In the genomic region with DNA sequence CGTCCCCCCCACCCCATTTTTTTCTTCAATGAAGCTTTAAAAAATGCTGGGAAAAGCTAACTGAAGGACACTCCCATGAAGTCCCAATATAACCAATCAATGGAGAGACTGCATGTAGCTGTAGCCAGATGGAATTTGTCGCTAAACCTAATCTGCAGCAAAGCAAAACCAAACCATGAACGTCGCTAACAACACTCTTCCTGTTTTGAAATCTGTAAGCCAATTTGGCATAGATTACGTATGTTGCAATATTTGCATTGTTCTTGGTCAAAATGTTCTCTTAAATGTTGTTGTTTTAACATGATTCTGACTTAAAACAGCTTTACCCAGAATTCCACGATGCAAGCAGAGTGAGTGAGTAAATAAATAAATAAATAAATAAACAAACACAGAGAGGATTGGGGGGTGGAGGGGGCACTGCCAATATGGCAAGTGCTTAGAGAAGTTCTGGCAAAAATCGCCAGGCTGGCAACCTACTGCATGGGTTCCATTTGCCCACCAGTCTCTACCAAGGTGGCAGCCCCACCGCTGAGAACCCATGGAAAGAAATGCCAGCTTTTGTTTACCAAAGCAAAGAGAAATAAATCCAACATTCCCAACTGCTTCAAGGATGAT, we compare ENCODE assay signal across 8 mouse cellular contexts.
DNase-seq lines count a peak whose midpoint lies in the region; ATAC-seq lines count a peak whose summit lies in the region.

No protein-coding gene starts in this region.

- no peak for DNase-seq in neural tube, embryonic 11.5 days (ENCODE audit: low spot score)
- no peak for DNase-seq in neural tube, embryonic 10.5 days (ENCODE audit: extremely low spot score, low spot score)
- DNase-seq in forebrain, embryonic 10.5 days (ENCODE audit: extremely low spot score, low spot score) = no peak
- DNase-seq in intestine, embryonic 14.5 days (ENCODE audit: low spot score) = no peak
- no peak for DNase-seq in midbrain, embryonic 11.5 days (ENCODE audit: low spot score, missing footprints)
- DNase-seq in gastrocnemius, postnatal 25 days = no peak
- no peak for DNase-seq in spleen, postnatal 4 days (ENCODE audit: low spot score in 2 of 2)
- no peak for DNase-seq in left cerebral cortex, adult 18-20 months (ENCODE audit: low spot score in 2 of 2)

- H3K9me3 ChIP-seq in neural tube, embryonic 11.5 days (ENCODE audit: control insufficient read depth, low read length) = no peaks in the 10 kb centered on the region
- H3K9me3 ChIP-seq in forebrain, embryonic 10.5 days = no peaks in the 10 kb centered on the region
- H3K9me3 ChIP-seq in intestine, embryonic 14.5 days (ENCODE audit: control insufficient read depth, low read length) = no peaks in the 10 kb centered on the region
- no peaks in the 10 kb centered on the region for H3K9me3 ChIP-seq in midbrain, embryonic 11.5 days (ENCODE audit: control insufficient read depth, low read length)

- peak overlapping the region; percentile 18 for H3K4me3 ChIP-seq in neural tube, embryonic 11.5 days (ENCODE audit: low read depth, low read length)
- peak overlapping the region; percentile 41 for H3K4me3 ChIP-seq in forebrain, embryonic 10.5 days
- H3K4me3 ChIP-seq in intestine, embryonic 14.5 days (ENCODE audit: low read depth, low read length) = peak overlapping the region; percentile 27
- peak overlapping the region; percentile 18; the same call in 1 of the 2 replicates for H3K4me3 ChIP-seq in midbrain, embryonic 11.5 days (ENCODE audit: low read depth, low read length)

- no peaks in the 10 kb centered on the region for H3K27me3 ChIP-seq in neural tube, embryonic 11.5 days (ENCODE audit: control insufficient read depth, insufficient read depth, low read length)
- no peaks in the 10 kb centered on the region for H3K27me3 ChIP-seq in forebrain, embryonic 10.5 days (ENCODE audit: poor library complexity, severe bottlenecking)
- no peaks in the 10 kb centered on the region for H3K27me3 ChIP-seq in intestine, embryonic 14.5 days (replicated peaks; ENCODE audit: control insufficient read depth, insufficient read depth, low read length)
- H3K27me3 ChIP-seq in midbrain, embryonic 11.5 days (ENCODE audit: control insufficient read depth, insufficient read depth, low read length) = no peaks in the 10 kb centered on the region

- H3K27ac ChIP-seq in neural tube, embryonic 11.5 days (ENCODE audit: low read depth, low read length) = peak overlapping the region; percentile 61; the same call in 1 of the 2 replicates
- H3K27ac ChIP-seq in forebrain, embryonic 10.5 days = peak overlapping the region; percentile 89
- H3K27ac ChIP-seq in intestine, embryonic 14.5 days (ENCODE audit: low read depth) = peak overlapping the region; percentile 62; the same call in 1 of the 2 replicates
- H3K27ac ChIP-seq in midbrain, embryonic 11.5 days (ENCODE audit: low read depth, low read length) = peak overlapping the region; percentile 82

- H3K36me3 ChIP-seq in neural tube, embryonic 11.5 days (ENCODE audit: control insufficient read depth, insufficient read depth, low read length) = no peaks in the 10 kb centered on the region
- no peaks in the 10 kb centered on the region for H3K36me3 ChIP-seq in forebrain, embryonic 10.5 days (replicated peaks)
- no peaks in the 10 kb centered on the region for H3K36me3 ChIP-seq in intestine, embryonic 14.5 days (ENCODE audit: control insufficient read depth, insufficient read depth, low read length)
- H3K36me3 ChIP-seq in midbrain, embryonic 11.5 days (ENCODE audit: control insufficient read depth, insufficient read depth, low read length) = no peaks in the 10 kb centered on the region

- peak overlapping the region; percentile 43 for H3K4me2 ChIP-seq in neural tube, embryonic 11.5 days (ENCODE audit: low read depth)
- H3K4me2 ChIP-seq in intestine, embryonic 14.5 days (ENCODE audit: low read length) = peak overlapping the region; percentile 57
- peak overlapping the region; percentile 58 for H3K4me2 ChIP-seq in midbrain, embryonic 11.5 days

- H3K9ac ChIP-seq in neural tube, embryonic 11.5 days (ENCODE audit: low read length) = no peak overlapping the region
- peak overlapping the region; percentile 10; the same call in 1 of the 2 replicates for H3K9ac ChIP-seq in intestine, embryonic 14.5 days (ENCODE audit: low read length)
- peak overlapping the region; percentile 48 for H3K9ac ChIP-seq in midbrain, embryonic 11.5 days (ENCODE audit: low read length)

- 47% methylated on average over 8 of the region's 8 CpGs for WGBS in neural tube, embryonic 11.5 days
- WGBS in forebrain, embryonic 10.5 days = 36% methylated on average over 8 of the region's 8 CpGs
- 41% methylated on average over 8 of the region's 8 CpGs for WGBS in intestine, embryonic 14.5 days
- WGBS in midbrain, embryonic 11.5 days = 27% methylated on average over 8 of the region's 8 CpGs

- peak; percentile 57 for ATAC-seq in neural tube, embryonic 11.5 days (ENCODE audit: insufficient read depth, low FRiP score, low TSS enrichment)
- ATAC-seq in intestine, embryonic 14.5 days (replicated peaks; ENCODE audit: low FRiP score, low TSS enrichment, low read depth) = peak; percentile 64; the same call in 1 of the 2 replicates
- ATAC-seq in midbrain, embryonic 11.5 days (ENCODE audit: low FRiP score) = peak; percentile 79

- H3K4me1 ChIP-seq in neural tube, embryonic 11.5 days (ENCODE audit: control insufficient read depth, insufficient read depth, low read length) = peaks cover 38% of the 10 kb centered on the region
- H3K4me1 ChIP-seq in forebrain, embryonic 10.5 days = peaks cover 80% of the 10 kb centered on the region
- peaks cover 32% of the 10 kb centered on the region for H3K4me1 ChIP-seq in intestine, embryonic 14.5 days (replicated peaks; ENCODE audit: control insufficient read depth, insufficient read depth, low read length)
- peaks cover 45% of the 10 kb centered on the region for H3K4me1 ChIP-seq in midbrain, embryonic 11.5 days (ENCODE audit: control insufficient read depth, insufficient read depth, low read length)
